Mouse (Mus musculus) embryonic facial prominence, embryonic 10.5 days (tissue): ENCODE data around the gene Muc1. TPM values are rescaled to one million over a fixed set of nuclear protein-coding genes. Genes with fewer than 3 reads are reported as not detected.
A peak's percentile ranks its signal among the peaks of the same experiment; 100 is the strongest.

ENCODE experiments used
- DNase-seq: peaks from one replicate; pipeline ENCODE4 v3.0.0-alpha.2; 2017; ENCODE audit warnings: low spot score
- H3K27ac ChIP-seq: fragments of 300-500 bp; sonication (generic); replicated peaks from 2 replicates; pipeline ENCODE4 v1.5.1; 2016; ENCODE audit warnings: mild to moderate bottlenecking
- H3K27me3 ChIP-seq: fragments of 300-500 bp; sonication (generic); replicated peaks from 2 replicates; pipeline ENCODE4 v1.6.1; 2016; ENCODE audit warnings: low read depth, mild to moderate bottlenecking; ENCODE audit not compliant: poor library complexity, severe bottlenecking
- H3K36me3 ChIP-seq: fragments of 300-500 bp; sonication (generic); replicated peaks from 2 replicates; pipeline ENCODE4 v1.6.1; 2016; ENCODE audit warnings: mild to moderate bottlenecking, moderate library complexity
- H3K4me1 ChIP-seq: fragments of 300-500 bp; sonication (generic); 2 replicates; pipeline ENCODE4 v1.6.1; 2016
- H3K4me3 ChIP-seq: fragments of 300-500 bp; sonication (generic); 2 replicates; pipeline ENCODE4 v1.5.1; 2016; ENCODE audit warnings: mild to moderate bottlenecking, moderate library complexity
- H3K9me3 ChIP-seq: fragments of 300-500 bp; sonication (generic); 2 replicates; pipeline ENCODE4 v1.6.1; 2016; ENCODE audit warnings: mild to moderate bottlenecking
- WGBS: fragments of 180-500 bp; shearing (Covaris S2); methylation state at CpG from one replicate; pipeline ENCODE4 v1.1.7; 2016; 5-methylcytosine and 5-hydroxymethylcytosine counted together
- polyA plus RNA-seq: library from polyadenylated mRNA; unstranded; fragments of >200 nt; fragmentation: Nextera tagmentation; extraction: Ambion mirVana; gene quantifications from 2 replicates; pipeline ENCODE4 v1.2.1, GENCODE M21; 2016

The Muc1 gene
- polyA plus RNA-seq, 1 experiment from 2014 or later: 0.81 TPM

- Histone ChIP-seq H3K36me3 (peaks cover 25% of the 10 kb centered on the region), H3K27me3 (peaks cover 30% of the 10 kb centered on the region), H3K4me1 (peaks cover 44% of the 10 kb centered on the region), H3K4me3 (peak overlapping the region; percentile 68), H3K27ac (peak overlapping the region; percentile 88), H3K9me3 (no peaks in the 10 kb centered on the region)
- peak; percentile 49 for DNase-seq
- WGBS: 12% methylated on average over 25 of the region's 25 CpGs
Observed at GRCm38 (mm10) chr3:89244158-89244981, 15.5 kb downstream of the Muc1 start.

- Histone ChIP-seq H3K9me3 (no peaks in the 10 kb centered on the region), H3K27me3 (peaks cover 30% of the 10 kb centered on the region), H3K4me3 (peak overlapping the region; percentile 68), H3K36me3 (peaks cover 29% of the 10 kb centered on the region), H3K4me1 (peaks cover 51% of the 10 kb centered on the region), H3K27ac (peak overlapping the region; percentile 88)
- DNase-seq: peak; percentile 68
- 2% methylated on average over 25 of the region's 26 CpGs for WGBS
Observed at GRCm38 (mm10) chr3:89244982-89245687, 16.3 kb downstream of the Muc1 start.

- Histone ChIP-seq H3K4me3 (peak within 1 kb of the TSS; percentile 68), H3K4me1 (peaks cover 57% of the 10 kb centered on the region), H3K36me3 (peaks cover 29% of the 10 kb centered on the region), H3K27me3 (peaks cover 30% of the 10 kb centered on the region), H3K9me3 (no peaks in the 10 kb centered on the region), H3K27ac (peak within 1 kb of the TSS; percentile 88)
- DNase-seq: peak; percentile 56
- WGBS: 3% methylated on average over 20 of the region's 20 CpGs
Observed at GRCm38 (mm10) chr3:89245688-89246171, 16.9 kb downstream of the Muc1 start, which contains the start of gene Krtcap2. Krtcap2 (plus strand) TSS chr3:89245966.

- no peaks in the 10 kb centered on the region for H3K9me3 ChIP-seq
- peak within 1 kb of the TSS; percentile 88 for H3K27ac ChIP-seq
- H3K36me3 ChIP-seq: peaks cover 29% of the 10 kb centered on the region
- H3K4me3 ChIP-seq: peak within 1 kb of the TSS; percentile 68
- H3K4me1 ChIP-seq: peaks cover 65% of the 10 kb centered on the region
- DNase-seq: peak; percentile 91
- under 1% methylated on average over 42 of the region's 42 CpGs for WGBS
- H3K27me3 ChIP-seq: peaks cover 30% of the 10 kb centered on the region
Observed at GRCm38 (mm10) chr3:89246261-89247100, 17.6 kb downstream of the Muc1 start, which contains the start of gene Trim46. Trim46 (minus strand) TSS chr3:89246309.

- Histone ChIP-seq H3K4me3 (peak overlapping the region; percentile 68), H3K9me3 (no peaks in the 10 kb centered on the region), H3K27me3 (peaks cover 36% of the 10 kb centered on the region), H3K27ac (no peak overlapping the region), H3K36me3 (peaks cover 25% of the 10 kb centered on the region), H3K4me1 (peaks cover 75% of the 10 kb centered on the region)
- 92% methylated on average over 4 of the region's 4 CpGs for WGBS
- no peak for DNase-seq
Observed at GRCm38 (mm10) chr3:89247466-89247865, 18.6 kb downstream of the Muc1 start.

- no peak overlapping the region for H3K4me3 ChIP-seq
- no peak overlapping the region; the same call in 1 of the 2 replicates for H3K27ac ChIP-seq
- peaks cover 19% of the 10 kb centered on the region for H3K27me3 ChIP-seq
- peaks cover 49% of the 10 kb centered on the region for H3K4me1 ChIP-seq
- WGBS: 18% methylated on average over 7 of the region's 7 CpGs
- no peaks in the 10 kb centered on the region for H3K9me3 ChIP-seq
- DNase-seq: peak; percentile 64
- H3K36me3 ChIP-seq: peaks cover 25% of the 10 kb centered on the region
Observed at GRCm38 (mm10) chr3:89250435-89251040, 21.7 kb downstream of the Muc1 start.

GRCm38 (mm10) chr3:89251365-89251895 is 22.6 kb downstream of the Muc1 start:
- H3K9me3 ChIP-seq: no peaks in the 10 kb centered on the region
- peaks cover 14% of the 10 kb centered on the region; the same call in 1 of the 2 replicates for H3K27me3 ChIP-seq
- H3K4me1 ChIP-seq: peaks cover 43% of the 10 kb centered on the region
- H3K27ac ChIP-seq: peak overlapping the region; percentile 73; the same call in 1 of the 2 replicates
- peaks cover 25% of the 10 kb centered on the region for H3K36me3 ChIP-seq
- 2% methylated on average over 17 of the region's 17 CpGs for whole genome bisulfite sequencing
- peak; percentile 66 for DNase-seq
- H3K4me3 ChIP-seq: peak overlapping the region; percentile 41

- Histone ChIP-seq H3K4me3 (no peak overlapping the region), H3K27me3 (peaks cover 30% of the 10 kb centered on the region; the same call in 1 of the 2 replicates), H3K4me1 (peaks cover 25% of the 10 kb centered on the region), H3K9me3 (no peaks in the 10 kb centered on the region), H3K36me3 (no peaks in the 10 kb centered on the region), H3K27ac (no peak overlapping the region)
- 91% methylated on average over 5 of the region's 5 CpGs for WGBS
- no peak for DNase-seq
Observed at GRCm38 (mm10) chr3:89254994-89255393, 26.1 kb downstream of the Muc1 start.

- Histone ChIP-seq H3K4me3 (no peak overlapping the region), H3K27ac (no peak overlapping the region), H3K36me3 (no peaks in the 10 kb centered on the region), H3K9me3 (no peaks in the 10 kb centered on the region), H3K27me3 (peaks cover 32% of the 10 kb centered on the region; the same call in 1 of the 2 replicates), H3K4me1 (peaks cover 13% of the 10 kb centered on the region)
- DNase-seq: no peak
- 81% methylated on average over 5 of the region's 5 CpGs for WGBS
Observed at GRCm38 (mm10) chr3:89256177-89256576, 27.3 kb downstream of the Muc1 start.

GRCm38 (mm10) chr3:89259076-89259475 is 30.2 kb downstream of the Muc1 start, which contains the start of gene Dpm3:
Dpm3 (plus strand) TSS chr3:89259358.
- Histone ChIP-seq H3K27ac (no peak within 1 kb of the TSS), H3K27me3 (peaks cover 17% of the 10 kb centered on the region; the same call in 1 of the 2 replicates), H3K4me1 (peaks cover 4% of the 10 kb centered on the region), H3K4me3 (no peak within 1 kb of the TSS), H3K36me3 (no peaks in the 10 kb centered on the region), H3K9me3 (no peaks in the 10 kb centered on the region)
- WGBS: 66% methylated on average over 7 of the region's 7 CpGs
- no peak for DNase-seq

GRCm38 (mm10) chr3:89260211-89260610 is 31.4 kb downstream of the Muc1 start:
- peaks cover 4% of the 10 kb centered on the region for H3K4me1 ChIP-seq
- no peak overlapping the region for H3K4me3 ChIP-seq
- WGBS: 80% methylated on average over 3 of the region's 3 CpGs
- peaks cover 17% of the 10 kb centered on the region; the same call in 1 of the 2 replicates for H3K27me3 ChIP-seq
- no peak for DNase-seq
- H3K27ac ChIP-seq: no peak overlapping the region
- no peaks in the 10 kb centered on the region for H3K9me3 ChIP-seq
- no peaks in the 10 kb centered on the region for H3K36me3 ChIP-seq
